Comparison of ENCODE assay signal across 10 mouse cellular contexts in the genomic region with DNA sequence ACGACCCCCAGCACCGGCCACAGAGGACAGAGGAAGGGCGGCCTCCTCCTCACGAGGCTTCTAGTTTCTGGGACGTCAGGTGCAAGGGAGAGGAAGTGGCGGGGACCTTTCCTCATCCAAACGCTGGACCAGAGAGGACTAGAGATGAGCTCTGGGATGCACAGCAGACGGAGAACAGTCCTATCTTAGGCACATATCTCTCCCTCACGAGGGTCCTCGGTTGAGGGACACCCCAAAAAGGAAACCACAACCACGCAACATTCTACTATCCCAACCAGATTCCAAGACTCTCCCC. TPM values are rescaled to one million over a fixed set of nuclear protein-coding genes. Genes with fewer than 3 reads are reported as not detected.
A peak's percentile ranks its signal among the peaks of the same experiment; 100 is the strongest.
DNase-seq lines count a peak whose midpoint lies in the region; ATAC-seq lines count a peak whose summit lies in the region.
"Had no signal": no experiment of that assay in that cellular context is flagged by ENCODE, and none has a peak within 500 bp of the region (broad histone marks: within the 10 kb centered on the region; RNA-seq: fewer than 3 reads in every experiment).

No protein-coding gene starts in this region.

- DNase-seq in liver, embryonic 11.5 days (ENCODE audit: low spot score) = no peak
- DNase-seq in liver = no peak
- no peak for DNase-seq in cerebellum, adult 8-10 months
- no peak for DNase-seq in cerebellum, postnatal 14 days
- no peak for DNase-seq in left cerebral cortex, postnatal 4 days

- peak overlapping the region; percentile 60 for H3K4me3 ChIP-seq in liver, embryonic 11.5 days (ENCODE audit: low read depth, low read length)
- H3K4me3 ChIP-seq in forebrain, embryonic 12.5 days (replicated peaks) = peak overlapping the region; percentile 88
- H3K4me3 ChIP-seq in limb, embryonic 13.5 days = peak overlapping the region; percentile 83
- H3K4me3 ChIP-seq in neural tube, embryonic 15.5 days (replicated peaks) = peak overlapping the region; percentile 74

- H3K36me3 ChIP-seq in liver, embryonic 11.5 days (ENCODE audit: control insufficient read depth, insufficient read depth, low read length) = no peaks in the 10 kb centered on the region
- peaks cover 6% of the 10 kb centered on the region for H3K36me3 ChIP-seq in forebrain, embryonic 12.5 days (replicated peaks)
- 0 out of 2 replicates have a peak, but pooled peaks cover 2% of the 10 kb centered on the region for H3K36me3 ChIP-seq in limb, embryonic 13.5 days
- H3K36me3 ChIP-seq in neural tube, embryonic 15.5 days = no peaks in the 10 kb centered on the region

- peaks cover 98% of the 10 kb centered on the region for H3K27me3 ChIP-seq in liver, embryonic 11.5 days (replicated peaks; ENCODE audit: control insufficient read depth, insufficient read depth, low read length)
- H3K27me3 ChIP-seq in forebrain, embryonic 12.5 days = peaks cover 35% of the 10 kb centered on the region
- H3K27me3 ChIP-seq in limb, embryonic 13.5 days = peaks cover 61% of the 10 kb centered on the region
- H3K27me3 ChIP-seq in neural tube, embryonic 15.5 days (replicated peaks) = no peaks in the 10 kb centered on the region

- H3K4me1 ChIP-seq in liver, embryonic 11.5 days (replicated peaks; ENCODE audit: control insufficient read depth, insufficient read depth, low read length) = peaks cover 56% of the 10 kb centered on the region
- H3K4me1 ChIP-seq in forebrain, embryonic 12.5 days = peaks cover 72% of the 10 kb centered on the region
- peaks cover 69% of the 10 kb centered on the region for H3K4me1 ChIP-seq in limb, embryonic 13.5 days
- peaks cover 69% of the 10 kb centered on the region for H3K4me1 ChIP-seq in neural tube, embryonic 15.5 days

- WGBS in liver, embryonic 11.5 days = 3% methylated on average over 11 of the region's 11 CpGs
- WGBS in forebrain, embryonic 12.5 days = 3% methylated on average over 11 of the region's 11 CpGs
- 4% methylated on average over 11 of the region's 11 CpGs for WGBS in limb, embryonic 13.5 days
- WGBS in neural tube, embryonic 15.5 days = 2% methylated on average over 11 of the region's 11 CpGs

- intact Hi-C loops in left cerebral cortex, postnatal 4 days (cut with DNase I) = no loop called here

- no peak overlapping the region for H3K9ac ChIP-seq in liver, embryonic 11.5 days (ENCODE audit: low read depth, low read length)
- peak overlapping the region; percentile 99 for H3K9ac ChIP-seq in forebrain, embryonic 12.5 days
- 0 out of 2 replicates have a peak overlapping the region, but pooled peaks have one; percentile 13 for H3K9ac ChIP-seq in limb, embryonic 13.5 days
- peak overlapping the region; percentile 99 for H3K9ac ChIP-seq in neural tube, embryonic 15.5 days (replicated peaks)

- no peaks in the 10 kb centered on the region for H3K9me3 ChIP-seq in liver, embryonic 11.5 days (ENCODE audit: control insufficient read depth, low read length)
- no peaks in the 10 kb centered on the region for H3K9me3 ChIP-seq in forebrain, embryonic 12.5 days
- H3K9me3 ChIP-seq in limb, embryonic 13.5 days = no peaks in the 10 kb centered on the region
- H3K9me3 ChIP-seq in neural tube, embryonic 15.5 days (replicated peaks) = no peaks in the 10 kb centered on the region

- ATAC-seq in liver, embryonic 11.5 days (replicated peaks; ENCODE audit: low FRiP score) = no peak
- ATAC-seq in forebrain, embryonic 12.5 days (ENCODE audit: low FRiP score) = no peak
- no peak for ATAC-seq in limb, embryonic 13.5 days (ENCODE audit: low FRiP score, low read depth)
- ATAC-seq in neural tube, embryonic 15.5 days (ENCODE audit: low FRiP score) = no peak

- H3K27ac ChIP-seq in liver, embryonic 11.5 days (ENCODE audit: low read depth, low read length) = no peak overlapping the region
- peak overlapping the region; percentile 96 for H3K27ac ChIP-seq in forebrain, embryonic 12.5 days
- H3K27ac ChIP-seq in limb, embryonic 13.5 days = no peak overlapping the region
- peak overlapping the region; percentile 98 for H3K27ac ChIP-seq in neural tube, embryonic 15.5 days (replicated peaks)
- H3K27ac ChIP-seq: macrophage had no signal

- H3K4me2 ChIP-seq in liver, embryonic 11.5 days = peak overlapping the region; percentile 87
- H3K4me2 ChIP-seq in forebrain, embryonic 12.5 days = peak overlapping the region; percentile 98
- peak overlapping the region; percentile 97 for H3K4me2 ChIP-seq in limb, embryonic 13.5 days (replicated peaks)
- peak overlapping the region; percentile 85 for H3K4me2 ChIP-seq in neural tube, embryonic 15.5 days

RNA-seq across cellular contexts. Expression of a gene that starts 2.7 kb away (rescaled TPM):
- polyA plus RNA-seq in liver, embryonic 11.5 days (2014; fragmentation: Nextera tagmentation; extraction: Ambion mirVana) = 33.4 and 39.8 TPM in 2 replicates
- polyA plus RNA-seq in forebrain, embryonic 12.5 days (2016; fragmentation: Nextera tagmentation; extraction: Ambion mirVana) = 330 and 331 TPM in 2 replicates
- polyA plus RNA-seq in limb, embryonic 13.5 days (2015; fragmentation: Nextera tagmentation; extraction: Ambion mirVana) = 100 and 106 TPM in 2 replicates
- polyA plus RNA-seq in neural tube, embryonic 15.5 days (2015; fragmentation: Nextera tagmentation; extraction: Ambion mirVana) = 206 and 247 TPM in 2 replicates
- total RNA-seq in left cerebral cortex, postnatal 4 days (2021) = 100 to 1,000 TPM; 821 to 872 TPM

RNA-seq across cellular contexts. Expression of a gene that starts 38.7 kb away (rescaled TPM):
- not detected in 2 replicates for polyA plus RNA-seq in liver, embryonic 11.5 days (2014; fragmentation: Nextera tagmentation; extraction: Ambion mirVana)
- polyA plus RNA-seq in forebrain, embryonic 12.5 days (2016; fragmentation: Nextera tagmentation; extraction: Ambion mirVana) = not detected in 2 replicates
- not detected in 2 replicates for polyA plus RNA-seq in limb, embryonic 13.5 days (2015; fragmentation: Nextera tagmentation; extraction: Ambion mirVana)
- polyA plus RNA-seq in neural tube, embryonic 15.5 days (2015; fragmentation: Nextera tagmentation; extraction: Ambion mirVana) = not detected in 2 replicates
- not detected for total RNA-seq in left cerebral cortex, postnatal 4 days (2021)
- total RNA-seq: gastrocnemius, postnatal 14 days had no signal
- polyA plus RNA-seq: macrophage had no signal

Comparison
In these comparisons a context has a peak if more than half of its experiments do, and no peak if none do; other contexts are left out.
1. H3K27ac ChIP-seq: peak in forebrain, embryonic 12.5 days (single experiment) and neural tube, embryonic 15.5 days (single experiment); none in liver, embryonic 11.5 days (single experiment) and limb, embryonic 13.5 days (single experiment).
2. Peak in every context shown above with its lines, with median percentiles within 50 percentile points of each other: H3K4me2 ChIP-seq and H3K4me3 ChIP-seq.